Mouse (Mus musculus): ENCODE results near the gene Gpc6. TPM values are rescaled to one million over a fixed set of nuclear protein-coding genes. Genes with fewer than 3 reads are reported as not detected.

The Gpc6 gene
- total RNA-seq, 2 experiments from 2014 or later: not detected

DNA sequence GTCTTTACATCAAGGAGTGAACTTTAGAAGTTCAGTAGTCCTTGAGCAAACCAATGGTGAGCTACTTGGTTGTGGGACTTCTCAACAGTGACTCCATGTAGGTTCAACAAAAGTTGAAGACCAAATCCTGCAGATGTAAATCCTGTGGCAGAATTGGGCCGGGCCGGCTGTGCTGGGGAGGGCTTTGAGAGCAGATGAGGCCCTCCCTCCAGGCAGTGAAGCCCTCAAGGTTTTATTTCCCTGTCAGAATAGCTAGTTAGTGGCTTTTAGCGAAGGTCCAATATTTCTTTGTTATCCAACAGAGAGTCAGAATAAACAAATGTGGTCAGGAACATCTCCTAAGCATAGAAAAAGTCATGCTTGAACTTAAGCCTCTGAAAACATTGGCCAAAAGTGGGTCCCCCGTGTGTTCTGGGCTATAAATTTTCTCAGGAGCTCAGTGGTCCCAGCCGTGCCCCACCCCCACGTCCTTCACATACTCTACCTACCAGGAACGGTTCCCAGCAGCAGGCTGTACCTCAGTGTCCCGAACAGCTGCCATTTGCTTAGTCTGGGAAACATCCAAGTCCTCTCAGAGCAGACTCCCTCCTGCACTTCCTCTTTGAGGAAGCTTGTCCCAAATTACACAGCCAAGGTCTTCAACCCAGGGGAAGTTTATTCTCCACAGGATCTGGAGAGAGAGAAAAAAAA is 983.3 kb downstream of the Gpc6 start:
- ATAC-seq (replicated peaks; ENCODE audit: poor library complexity): no peak

GRCm38 (mm10) chr14:117909046-117909445 is 983.9 kb downstream of the Gpc6 start:
- no peak for ATAC-seq (replicated peaks; ENCODE audit: poor library complexity)

DNA sequence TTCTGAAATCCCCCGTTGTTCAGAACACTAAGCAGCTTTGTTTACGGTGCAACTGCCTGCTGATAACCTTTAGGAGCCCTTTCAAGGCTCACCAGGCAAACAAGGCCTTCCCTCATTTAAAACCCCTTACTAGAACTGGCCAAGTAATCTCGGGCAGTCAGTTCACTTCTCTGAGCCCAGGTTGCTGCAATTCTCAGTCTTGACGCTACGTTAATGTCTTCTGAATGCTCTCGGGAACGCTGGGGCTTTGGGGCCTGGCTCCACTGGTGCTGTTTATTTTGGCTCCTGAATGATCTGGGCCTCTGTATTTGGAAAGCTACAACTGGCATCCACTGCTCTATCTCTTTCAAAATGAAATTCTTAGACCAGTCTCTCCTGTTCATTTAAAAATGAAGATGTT is 985.2 kb downstream of the Gpc6 start:
- ATAC-seq (replicated peaks; ENCODE audit: poor library complexity): no peak

DNA sequence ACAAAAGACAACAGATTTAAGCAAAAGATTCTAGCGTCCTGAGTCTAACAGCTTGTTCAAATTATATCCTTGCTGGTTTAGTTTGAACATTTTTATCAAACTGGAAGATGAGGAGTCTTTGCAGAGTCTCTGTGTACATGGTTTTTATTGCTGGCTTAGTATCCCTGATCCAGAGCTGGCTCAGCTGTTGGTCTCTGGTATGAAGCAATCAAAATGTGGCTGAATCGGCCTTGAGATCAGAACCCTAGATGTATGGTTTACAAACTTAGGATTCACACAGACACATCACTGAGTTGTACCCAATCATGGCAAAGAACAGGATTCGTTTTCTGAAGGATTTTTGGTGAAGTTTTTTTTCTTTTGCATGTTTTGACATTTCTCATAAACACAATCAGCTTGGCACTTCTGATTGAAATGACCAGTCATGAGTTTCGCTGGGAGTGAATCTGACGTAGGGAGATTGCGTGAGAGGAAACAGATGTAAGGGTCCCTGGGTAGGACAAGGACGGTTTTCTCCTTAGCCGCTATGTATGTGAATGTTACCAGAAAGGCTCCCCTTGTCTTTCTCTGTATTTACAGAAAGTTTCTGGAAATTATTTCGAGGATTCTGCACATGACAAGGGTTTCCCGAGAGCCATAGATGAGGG is 987.6 kb downstream of the Gpc6 start:
- ATAC-seq (replicated peaks; ENCODE audit: poor library complexity): no peak

GRCm38 (mm10) chr14:117916577-117916976 is 991.5 kb downstream of the Gpc6 start:
- no peak for ATAC-seq (replicated peaks; ENCODE audit: poor library complexity)

GRCm38 (mm10) chr14:117918724-117919123 is 993.6 kb downstream of the Gpc6 start:
- no peak for ATAC-seq (replicated peaks; ENCODE audit: poor library complexity)

DNA sequence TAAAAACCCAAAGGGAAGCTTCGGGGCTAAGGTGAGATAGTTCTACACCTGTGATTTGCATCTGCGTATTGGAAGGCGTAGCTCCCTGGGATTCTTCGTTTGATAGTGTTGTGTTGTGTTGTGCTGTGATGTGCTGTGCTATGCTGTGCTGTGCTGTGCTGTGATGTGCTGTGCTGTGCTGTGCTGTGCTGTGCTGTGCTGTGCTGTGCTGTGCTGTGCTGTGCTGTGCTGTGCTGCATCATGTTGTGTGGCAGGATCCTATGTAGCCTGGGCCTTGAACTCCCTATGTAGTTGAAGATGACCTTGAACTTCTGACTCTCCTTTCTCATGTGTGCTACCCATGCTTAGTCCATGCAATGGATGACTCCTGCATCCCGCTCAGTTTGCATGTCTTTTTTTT is 994.5 kb downstream of the Gpc6 start:
- ATAC-seq (replicated peaks; ENCODE audit: poor library complexity): 0 out of 2 replicates have a peak, but pooled peaks have one; percentile 23

DNA sequence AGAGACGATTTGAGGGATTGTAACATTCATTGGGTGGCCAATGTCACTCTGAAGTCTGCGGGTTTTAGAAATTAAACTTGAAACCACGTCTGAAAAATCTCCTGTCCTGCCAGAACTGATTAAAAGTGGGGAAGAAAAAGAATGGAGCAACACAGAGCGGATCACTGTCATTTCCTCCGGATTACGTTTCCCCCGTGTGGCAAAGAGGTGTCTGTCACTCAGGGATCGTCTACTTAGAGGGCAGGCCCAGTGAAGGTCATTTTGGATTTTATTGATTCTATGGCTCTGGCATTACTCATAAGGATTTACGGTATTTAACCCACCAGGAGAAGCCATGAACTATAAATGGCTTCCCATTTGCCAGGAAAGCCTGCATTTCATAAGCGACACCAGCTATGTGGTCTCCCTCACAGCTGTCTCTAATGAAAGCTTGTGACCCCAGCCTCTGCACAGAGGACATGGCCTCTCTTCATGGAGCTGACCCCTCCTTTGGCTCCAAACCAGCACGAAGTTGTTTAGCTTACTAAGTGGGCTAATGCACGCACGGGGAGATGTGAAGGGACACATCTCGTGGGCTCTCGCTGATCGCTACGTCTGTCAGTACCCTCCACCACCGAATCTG is 996.4 kb downstream of the Gpc6 start:
- ATAC-seq (replicated peaks; ENCODE audit: poor library complexity): no peak

GRCm38 (mm10) chr14:117923667-117924066 is 998.6 kb downstream of the Gpc6 start:
- no peak for ATAC-seq (replicated peaks; ENCODE audit: poor library complexity)

DNA sequence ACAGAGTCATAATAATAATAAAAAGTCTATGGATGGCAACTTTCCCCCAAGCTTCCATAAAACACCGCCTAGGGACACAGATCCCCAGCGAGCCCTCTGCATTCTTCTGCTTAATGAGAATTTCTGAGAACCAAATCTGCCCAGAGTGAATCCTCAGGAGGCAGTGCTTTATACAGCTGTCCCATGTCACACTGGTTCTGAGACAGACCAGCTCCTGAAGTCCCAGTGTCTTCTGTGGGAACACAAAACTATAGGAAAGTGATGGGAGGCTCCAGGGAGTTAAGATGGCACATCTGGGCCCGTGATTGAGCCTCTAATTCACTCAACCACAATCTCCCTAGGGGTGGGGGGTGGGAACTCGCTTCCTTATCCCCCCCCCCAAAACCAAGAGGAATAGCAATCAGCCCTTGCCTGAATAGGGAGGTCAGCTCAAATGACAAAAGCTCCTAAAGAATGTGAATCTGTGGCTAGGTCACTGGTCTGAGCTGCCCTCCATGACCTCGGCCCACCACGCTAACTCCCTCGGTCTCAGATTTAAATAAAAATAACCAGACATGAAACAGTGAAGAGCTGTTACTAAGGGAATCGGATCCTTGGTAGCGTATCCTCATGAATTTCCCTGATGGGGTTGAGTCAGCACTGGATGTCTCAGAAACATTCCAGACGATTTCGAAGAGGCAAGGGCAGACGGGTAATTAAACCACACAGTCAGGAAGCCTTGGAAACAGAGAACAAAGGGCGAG is 1005.2 kb downstream of the Gpc6 start:
- no peak for ATAC-seq (replicated peaks; ENCODE audit: poor library complexity)

GRCm38 (mm10) chr14:117930848-117931816 is 1006.0 kb downstream of the Gpc6 start:
- ATAC-seq (replicated peaks; ENCODE audit: poor library complexity): no peak

- no peak for ATAC-seq (replicated peaks; ENCODE audit: poor library complexity)
Measured at GRCm38 (mm10) chr14:117932163-117932851, 1007.2 kb downstream of the Gpc6 start.

DNA sequence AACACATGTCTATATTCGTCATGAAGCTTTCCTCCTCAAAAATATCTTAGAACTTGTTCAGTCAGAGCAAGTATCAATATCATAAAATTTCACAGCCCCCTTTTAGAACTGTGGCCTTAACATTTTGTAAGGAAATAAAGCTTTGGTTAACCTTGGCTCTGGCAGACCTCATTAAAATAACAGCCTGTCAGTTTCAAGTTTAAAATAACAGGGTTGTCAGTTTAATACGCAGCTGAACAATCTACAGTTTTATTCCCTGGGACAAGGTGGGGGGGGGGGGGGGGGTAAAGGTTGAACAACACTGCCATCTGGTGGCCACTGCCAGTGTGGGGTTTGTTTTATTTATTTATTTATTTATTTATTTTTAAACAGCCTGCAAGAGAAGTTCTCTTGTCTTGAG is 1013.4 kb downstream of the Gpc6 start:
- ATAC-seq (replicated peaks; ENCODE audit: poor library complexity): peak; percentile 74

GRCm38 (mm10) chr14:117939471-117939870 is 1014.4 kb downstream of the Gpc6 start:
- no peak for ATAC-seq (replicated peaks; ENCODE audit: poor library complexity)

DNA sequence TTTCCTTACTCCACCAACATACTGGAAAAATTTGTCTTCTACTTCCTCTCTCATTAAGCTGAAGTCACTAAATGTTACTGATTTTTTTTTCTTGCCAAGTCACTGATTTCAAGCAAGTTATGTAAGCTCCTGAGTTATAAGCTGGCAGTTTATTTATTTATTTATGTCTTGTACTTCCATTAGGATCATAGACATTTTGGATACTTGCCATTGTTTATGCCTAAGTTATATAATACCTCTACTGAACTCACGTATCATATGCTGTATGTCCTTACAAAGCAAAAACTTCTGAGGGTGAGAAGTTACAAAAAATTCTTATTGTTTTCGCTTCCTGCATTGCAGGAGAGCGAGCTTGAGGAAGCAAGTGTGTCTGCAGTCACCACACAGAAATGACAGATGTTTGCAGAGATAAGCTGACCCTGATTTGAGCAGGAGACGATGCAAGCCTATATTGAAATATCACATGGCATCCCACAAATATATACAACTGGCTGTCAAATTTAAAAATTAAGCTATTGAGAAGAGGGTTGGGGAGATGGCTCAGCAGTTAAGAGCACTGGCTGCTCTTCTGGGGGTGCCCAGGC is 1020.9 kb downstream of the Gpc6 start:
- ATAC-seq (replicated peaks; ENCODE audit: poor library complexity): peak; percentile 65

- ATAC-seq (replicated peaks; ENCODE audit: poor library complexity): no peak
Measured at GRCm38 (mm10) chr14:117951265-117951664, 1026.2 kb downstream of the Gpc6 start.

- 0 out of 2 replicates have a peak, but pooled peaks have one; percentile 44 for ATAC-seq (replicated peaks; ENCODE audit: poor library complexity)
Measured at GRCm38 (mm10) chr14:117951686-117952085, 1026.6 kb downstream of the Gpc6 start.

DNA sequence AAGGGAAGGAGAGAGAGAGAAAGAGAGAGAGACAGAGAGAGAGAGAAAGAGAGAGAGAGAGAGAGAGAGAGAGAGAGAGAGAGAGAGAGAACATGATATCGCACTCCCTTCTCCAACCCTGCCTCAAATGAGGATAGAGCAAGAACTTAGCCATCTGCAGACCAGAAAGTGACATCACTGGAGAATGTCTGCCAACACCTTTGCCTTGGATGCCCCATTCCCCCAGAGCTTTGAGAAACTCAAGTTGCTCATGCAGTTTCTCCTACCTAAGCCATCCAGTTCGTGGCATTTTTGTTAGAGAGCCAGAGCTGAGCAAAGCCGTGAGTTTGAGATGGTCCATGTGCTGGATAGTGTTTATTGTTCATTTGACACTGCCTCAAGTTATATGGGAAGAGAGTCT is 1030.9 kb downstream of the Gpc6 start:
- no peak for ATAC-seq (replicated peaks; ENCODE audit: poor library complexity)

DNA sequence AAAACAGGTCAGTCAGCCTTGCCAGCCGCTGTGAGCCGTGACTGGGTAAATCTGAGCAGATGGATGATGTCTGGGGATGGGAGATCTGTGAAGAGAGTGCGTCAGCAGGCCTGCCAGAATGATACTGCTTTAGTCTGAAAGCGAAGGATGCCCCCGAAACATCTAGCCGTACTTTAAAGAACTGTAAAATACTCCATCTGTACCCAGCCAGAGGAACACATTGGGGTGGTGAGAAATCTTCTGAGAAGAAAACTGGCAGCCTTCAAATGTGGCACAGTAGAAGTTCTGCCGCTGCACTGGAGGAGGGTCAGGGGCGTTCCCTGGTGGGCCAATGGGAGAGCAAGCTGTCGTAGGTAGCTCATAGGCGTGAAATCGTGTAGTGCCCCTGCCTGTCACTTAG is 1033.3 kb downstream of the Gpc6 start:
- no peak for ATAC-seq (replicated peaks; ENCODE audit: poor library complexity)

All from megakaryocyte progenitor cell, adult 5-6 weeks (primary cell).